Mouse (Mus musculus) hindbrain, embryonic 11.5 days (tissue): ENCODE measurements around the gene Mgmt. TPM values are rescaled to one million over a fixed set of nuclear protein-coding genes. Genes with fewer than 3 reads are reported as not detected.

Source experiments
- ATAC-seq: fragments of 200-750 bp; cut with Nextera tagmentation; 2 replicates; pipeline ENCODE4 v1.8.0; 2017; ENCODE audit warnings: mild to moderate bottlenecking, moderate TSS enrichment, moderate library complexity; ENCODE audit not compliant: low FRiP score
- DNase-seq: peaks from one replicate; pipeline ENCODE4 v3.0.0-alpha.2; 2015; ENCODE audit warnings: low spot score
- H3K27ac ChIP-seq: fragments of 300-500 bp; sonication (generic); 2 replicates; pipeline ENCODE4 v1.5.1; 2014; ENCODE audit warnings: mild to moderate bottlenecking, low read depth, low read length
- H3K27me3 ChIP-seq: fragments of 300-500 bp; sonication (generic); 2 replicates; pipeline ENCODE4 v1.6.1; 2014; ENCODE audit warnings: mild to moderate bottlenecking, low read length, moderate library complexity, mixed read lengths; ENCODE audit not compliant: control insufficient read depth, insufficient read depth
- H3K36me3 ChIP-seq: fragments of 300-500 bp; sonication (generic); 2 replicates; pipeline ENCODE4 v1.6.1; 2014; ENCODE audit warnings: mild to moderate bottlenecking, low read length, moderate library complexity, mixed read lengths; ENCODE audit not compliant: control insufficient read depth, insufficient read depth
- H3K4me1 ChIP-seq: fragments of 300-500 bp; sonication (generic); replicated peaks from 2 replicates; pipeline ENCODE4 v1.6.1; 2014; ENCODE audit warnings: low read length, mixed read lengths; ENCODE audit not compliant: control insufficient read depth, insufficient read depth
- H3K4me2 ChIP-seq: fragments of 300-500 bp; sonication (generic); replicated peaks from 2 replicates; pipeline ENCODE4 v1.6.1; 2014; ENCODE audit warnings: mild to moderate bottlenecking, low read depth, low read length
- H3K4me3 ChIP-seq: fragments of 300-500 bp; sonication (generic); 2 replicates; pipeline ENCODE4 v1.5.1; 2014; ENCODE audit warnings: low read depth, low read length
- H3K9ac ChIP-seq: fragments of 300-500 bp; sonication (generic); 2 replicates; pipeline ENCODE4 v1.6.1; 2014; ENCODE audit warnings: low read depth, low read length
- H3K9me3 ChIP-seq: fragments of 300-500 bp; sonication (generic); 2 replicates; pipeline ENCODE4 v1.6.1; 2016; ENCODE audit warnings: low read length; ENCODE audit not compliant: control insufficient read depth
- WGBS: fragments of 180-500 bp; shearing (Covaris S2); extraction: QIAGEN DNeasy Blood & Tissue Kit; methylation state at CpG from one replicate; pipeline ENCODE4 v1.1.7; 2014; 5-methylcytosine and 5-hydroxymethylcytosine counted together
- polyA plus RNA-seq: library from polyadenylated mRNA; unstranded; fragments of >200 nt; fragmentation: Nextera tagmentation; extraction: Ambion mirVana; gene quantifications from 2 replicates; pipeline ENCODE4 v1.2.1, GENCODE M21; 2014

Mgmt gene
- polyA plus RNA-seq, result 3.9 and 4.0 TPM in 2 replicates

- DNase-seq (peak; percentile 92), ATAC-seq (peak; percentile 98)
- Histone ChIP-seq H3K36me3 (no peaks in the 10 kb centered on the region), H3K27ac (no peak within 1 kb of the TSS), H3K9me3 (no peaks in the 10 kb centered on the region), H3K4me3 (peak within 1 kb of the TSS; percentile 27; the same call in 1 of the 2 replicates), H3K4me2 (peak within 1 kb of the TSS; percentile 43), H3K9ac (peak within 1 kb of the TSS; percentile 48), H3K4me1 (no peaks in the 10 kb centered on the region), H3K27me3 (no peaks in the 10 kb centered on the region)
- 12% methylated on average over 32 of the region's 33 CpGs for WGBS
Observed at GRCm38 (mm10) chr7:136894106-136894986, at the start of gene Mgmt. Gene Mgmt, plus strand, starts transcription at chr7:136894614.

DNA sequence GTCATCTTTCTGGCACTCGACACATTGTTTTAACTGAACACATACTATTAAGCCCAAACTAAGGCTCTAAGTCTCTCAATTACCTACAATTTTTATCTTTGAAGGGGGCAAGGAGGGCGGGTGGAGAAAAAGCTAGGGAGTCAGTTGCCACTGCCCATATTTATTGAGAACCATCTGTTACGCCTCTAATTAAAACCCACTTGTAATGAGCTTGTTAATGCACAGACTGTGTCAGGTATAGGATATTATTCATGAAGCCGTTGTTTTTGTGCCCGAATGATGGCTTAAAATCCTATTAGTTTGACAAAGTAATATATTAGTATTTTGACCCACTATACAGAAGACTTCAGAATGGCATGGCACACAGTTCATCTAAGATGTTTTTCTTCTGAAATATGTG, 49.6 kb upstream of the Mgmt start:
- 75% methylated on average over 5 of the region's 5 CpGs for WGBS
- no peaks in the 10 kb centered on the region for H3K9me3 ChIP-seq
- peaks cover 13% of the 10 kb centered on the region for H3K4me1 ChIP-seq
- no peak overlapping the region for H3K9ac ChIP-seq
- H3K27me3 ChIP-seq, result no peaks in the 10 kb centered on the region
- H3K4me2 ChIP-seq, result no peak overlapping the region
- no peak overlapping the region for H3K27ac ChIP-seq
- DNase-seq, result no peak
- no peak overlapping the region for H3K4me3 ChIP-seq
- no peaks in the 10 kb centered on the region for H3K36me3 ChIP-seq
- ATAC-seq, result no peak

GRCm38 (mm10) chr7:136845321-136845720, 49.1 kb upstream of the Mgmt start:
- H3K4me2 ChIP-seq, result no peak overlapping the region
- ATAC-seq, result no peak

DNA sequence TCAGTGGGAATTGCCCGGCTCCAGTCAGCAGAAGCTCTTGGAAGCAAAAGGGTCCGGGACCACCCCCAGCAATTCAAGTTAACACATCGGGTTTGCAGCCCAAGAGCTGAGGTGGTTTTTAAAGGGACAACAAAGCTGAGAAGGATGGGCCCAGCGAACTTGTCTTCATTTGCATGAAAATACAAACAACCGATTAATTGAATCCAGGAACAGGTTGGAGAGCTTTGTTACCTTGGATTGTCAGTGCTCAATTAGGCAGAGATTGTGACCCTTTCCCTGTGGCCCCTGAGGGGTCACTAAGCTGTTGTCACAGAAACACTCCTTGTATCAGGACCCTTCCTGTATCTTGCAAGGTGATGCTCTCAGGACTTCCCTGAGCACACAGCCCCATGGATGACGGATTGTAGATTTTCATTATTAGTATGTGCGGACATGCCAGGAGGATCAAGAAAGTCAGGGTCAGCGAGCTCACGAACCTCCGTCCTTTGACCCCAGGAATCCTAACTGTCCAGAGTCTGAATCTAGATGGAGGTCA, 48.3 kb upstream of the Mgmt start:
- H3K4me2 ChIP-seq, result no peak overlapping the region
- 39% methylated on average over 10 of the region's 10 CpGs for WGBS

More at GRCm38 (mm10) chr7:136845321-136845720, 49.1 kb upstream of the Mgmt start:
- Histone ChIP-seq H3K4me3 (no peak overlapping the region), H3K9ac (no peak overlapping the region), H3K4me1 (peaks cover 13% of the 10 kb centered on the region), H3K27ac (no peak overlapping the region), H3K27me3 (no peaks in the 10 kb centered on the region), H3K36me3 (no peaks in the 10 kb centered on the region), H3K9me3 (no peaks in the 10 kb centered on the region)
- 46% methylated on average over 9 of the region's 9 CpGs for WGBS
- DNase-seq, result no peak

GRCm38 (mm10) chr7:136847601-136848000, 46.8 kb upstream of the Mgmt start:
- no peak overlapping the region for H3K27ac ChIP-seq
- no peaks in the 10 kb centered on the region for H3K9me3 ChIP-seq
- H3K4me2 ChIP-seq, result no peak overlapping the region
- no peaks in the 10 kb centered on the region for H3K27me3 ChIP-seq
- no peak overlapping the region for H3K4me3 ChIP-seq
- H3K9ac ChIP-seq, result no peak overlapping the region
- no peak for ATAC-seq
- H3K36me3 ChIP-seq, result no peaks in the 10 kb centered on the region
- 90% methylated on average over 6 of the region's 6 CpGs for WGBS
- DNase-seq, result no peak
- peaks cover 13% of the 10 kb centered on the region for H3K4me1 ChIP-seq

More for the DNA sequence above, 48.3 kb upstream of the Mgmt start:
- ATAC-seq (no peak), DNase-seq (no peak)
- Histone ChIP-seq H3K27ac (no peak overlapping the region), H3K4me3 (no peak overlapping the region), H3K27me3 (no peaks in the 10 kb centered on the region), H3K9me3 (no peaks in the 10 kb centered on the region), H3K36me3 (no peaks in the 10 kb centered on the region), H3K4me1 (peaks cover 13% of the 10 kb centered on the region), H3K9ac (no peak overlapping the region)

- DNase-seq, result no peak
- Histone ChIP-seq H3K36me3 (no peaks in the 10 kb centered on the region), H3K4me3 (no peak overlapping the region), H3K4me1 (peaks cover 13% of the 10 kb centered on the region), H3K9ac (no peak overlapping the region), H3K9me3 (no peaks in the 10 kb centered on the region), H3K27ac (no peak overlapping the region), H3K4me2 (no peak overlapping the region), H3K27me3 (no peaks in the 10 kb centered on the region)
- WGBS, result 85% methylated on average over 8 of the region's 8 CpGs
- no peak for ATAC-seq
Observed at GRCm38 (mm10) chr7:136848761-136849160, 45.7 kb upstream of the Mgmt start.

- Histone ChIP-seq H3K4me1 (peaks cover 10% of the 10 kb centered on the region), H3K9me3 (no peaks in the 10 kb centered on the region), H3K4me3 (no peak overlapping the region), H3K36me3 (no peaks in the 10 kb centered on the region), H3K27ac (no peak overlapping the region), H3K27me3 (no peaks in the 10 kb centered on the region), H3K4me2 (no peak overlapping the region), H3K9ac (no peak overlapping the region)
- DNase-seq (no peak), ATAC-seq (no peak)
- WGBS, result 94% methylated on average over 3 of the region's 3 CpGs
Observed at GRCm38 (mm10) chr7:136849811-136850210, 44.6 kb upstream of the Mgmt start.

DNA sequence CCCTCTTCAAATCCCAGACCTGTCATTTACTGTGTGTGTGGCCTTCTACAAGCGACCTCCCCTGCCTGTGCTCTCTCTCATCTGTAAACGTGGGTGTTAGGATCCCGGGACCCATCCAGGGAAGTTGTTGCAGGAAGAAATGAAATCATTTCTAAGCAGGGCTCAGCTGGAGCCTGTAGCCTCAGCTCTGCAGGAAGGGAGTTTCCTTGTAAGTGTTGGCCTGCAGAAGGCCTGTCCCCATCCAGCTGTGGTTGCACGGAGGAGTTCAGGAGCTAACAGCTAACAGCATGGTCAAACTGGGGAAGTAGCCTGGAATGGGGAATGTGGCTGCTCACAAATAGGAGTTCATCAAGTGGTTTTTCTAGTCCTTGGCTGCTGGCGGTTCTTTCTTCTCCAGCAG, 44.1 kb upstream of the Mgmt start:
- H3K9ac ChIP-seq, result no peak overlapping the region
- WGBS, result 67% methylated on average over 5 of the region's 5 CpGs
- DNase-seq (no peak), ATAC-seq (no peak)
- no peaks in the 10 kb centered on the region for H3K27me3 ChIP-seq
- peaks cover 10% of the 10 kb centered on the region for H3K4me1 ChIP-seq
- no peak overlapping the region for H3K4me3 ChIP-seq
- no peaks in the 10 kb centered on the region for H3K9me3 ChIP-seq
- H3K4me2 ChIP-seq, result no peak overlapping the region
- H3K36me3 ChIP-seq, result no peaks in the 10 kb centered on the region
- no peak overlapping the region for H3K27ac ChIP-seq

GRCm38 (mm10) chr7:136851946-136852345, 42.5 kb upstream of the Mgmt start:
- Histone ChIP-seq H3K27me3 (no peaks in the 10 kb centered on the region), H3K4me2 (no peak overlapping the region), H3K9me3 (no peaks in the 10 kb centered on the region), H3K4me3 (no peak overlapping the region), H3K4me1 (no peaks in the 10 kb centered on the region), H3K36me3 (no peaks in the 10 kb centered on the region), H3K9ac (no peak overlapping the region), H3K27ac (no peak overlapping the region)
- ATAC-seq (no peak), DNase-seq (no peak)
- WGBS, result 85% methylated on average over 8 of the region's 8 CpGs
